Mouse (Mus musculus) hindbrain, embryonic 14.5 days (tissue): Measurements from ENCODE around the gene Actn4. TPM values are rescaled to one million over a fixed set of nuclear protein-coding genes. Genes with fewer than 3 reads are reported as not detected.

ENCODE experiments used
- ATAC-seq: fragments of 200-750 bp; cut with Nextera tagmentation; 2 replicates; pipeline ENCODE4 v1.8.0; 2017; ENCODE audit warnings: moderate number of reproducible peaks, mild to moderate bottlenecking, moderate TSS enrichment, moderate library complexity; ENCODE audit not compliant: low FRiP score
- DNase-seq: peaks from one replicate; pipeline ENCODE4 v3.0.0-alpha.2; 2015; ENCODE audit warnings: low spot score
- H3K27ac ChIP-seq: fragments of 300-500 bp; sonication (generic); 2 replicates; pipeline ENCODE4 v1.5.1; 2014; ENCODE audit warnings: mild to moderate bottlenecking, moderate library complexity
- H3K27me3 ChIP-seq: fragments of 300-500 bp; sonication (generic); 2 replicates; pipeline ENCODE4 v1.6.1; 2014; ENCODE audit warnings: mild to moderate bottlenecking, low read length, mixed read lengths; ENCODE audit not compliant: control insufficient read depth, insufficient read depth
- H3K36me3 ChIP-seq: fragments of 300-500 bp; sonication (generic); replicated peaks from 2 replicates; pipeline ENCODE4 v1.6.1; 2014; ENCODE audit not compliant: control insufficient read depth, insufficient read depth
- H3K4me1 ChIP-seq: fragments of 300-500 bp; sonication (generic); replicated peaks from 2 replicates; pipeline ENCODE4 v1.6.1; 2014; ENCODE audit warnings: antibody characterized with exemption, low read length, mixed read lengths; ENCODE audit not compliant: control insufficient read depth, insufficient read depth
- H3K4me2 ChIP-seq: fragments of 300-500 bp; sonication (generic); replicated peaks from 2 replicates; pipeline ENCODE4 v1.6.1; 2014; ENCODE audit warnings: mild to moderate bottlenecking, moderate library complexity
- H3K4me3 ChIP-seq: fragments of 300-500 bp; sonication (generic); replicated peaks from 2 replicates; pipeline ENCODE4 v1.5.1; 2014; ENCODE audit warnings: mild to moderate bottlenecking, low read length
- H3K9ac ChIP-seq: fragments of 300-500 bp; sonication (generic); 2 replicates; pipeline ENCODE4 v1.6.1; 2014
- H3K9me3 ChIP-seq: fragments of 300-500 bp; sonication (generic); 2 replicates; pipeline ENCODE4 v1.6.1; 2016; ENCODE audit warnings: low read length; ENCODE audit not compliant: control insufficient read depth
- WGBS: fragments of 180-500 bp; shearing (Covaris S2); extraction: QIAGEN DNeasy Blood & Tissue Kit; methylation state at CpG from one replicate; pipeline ENCODE4 v1.1.7; 2014; 5-methylcytosine and 5-hydroxymethylcytosine counted together
- polyA plus RNA-seq: library from polyadenylated mRNA; unstranded; fragments of >200 nt; fragmentation: Nextera tagmentation; extraction: Ambion mirVana; gene quantifications from 2 replicates; pipeline ENCODE4 v1.2.1, GENCODE M21; 2014

Gene Actn4
- polyA plus RNA-seq, 1 experiment from 2014 or later: 133 TPM

DNA sequence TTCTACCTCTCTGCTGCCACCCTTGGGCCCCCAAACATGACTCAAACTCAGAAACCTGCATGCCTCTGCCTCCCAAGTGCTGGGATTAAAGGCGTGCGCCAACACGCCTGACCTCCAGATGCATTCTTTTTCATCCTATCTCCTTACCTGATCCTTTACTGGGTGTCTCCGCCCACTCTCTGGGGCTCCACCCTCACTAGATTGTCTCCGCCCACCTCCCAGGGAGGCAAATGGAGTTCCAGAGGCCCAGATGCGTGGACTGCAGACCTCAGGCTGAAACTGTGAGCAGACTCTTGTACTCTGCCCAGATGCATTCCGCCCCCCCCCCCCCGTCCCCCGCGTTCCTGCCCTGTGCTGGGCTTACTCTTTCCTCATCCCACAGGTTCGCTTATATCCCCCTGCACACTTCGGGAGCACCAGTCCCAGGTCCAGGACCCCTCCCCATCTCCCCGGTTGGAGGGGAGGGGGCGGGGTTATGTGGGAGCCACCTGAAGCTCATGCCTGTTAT, 28.7 kb upstream of the Actn4 start:
- Histone ChIP-seq H3K9ac (no peak overlapping the region), H3K4me1 (no peaks in the 10 kb centered on the region), H3K36me3 (no peaks in the 10 kb centered on the region), H3K27ac (no peak overlapping the region), H3K4me3 (no peak overlapping the region), H3K27me3 (no peaks in the 10 kb centered on the region), H3K9me3 (no peaks in the 10 kb centered on the region), H3K4me2 (no peak overlapping the region)
- no peak for ATAC-seq
- DNase-seq: no peak
- 58% methylated on average over 14 of the region's 14 CpGs for WGBS

DNA sequence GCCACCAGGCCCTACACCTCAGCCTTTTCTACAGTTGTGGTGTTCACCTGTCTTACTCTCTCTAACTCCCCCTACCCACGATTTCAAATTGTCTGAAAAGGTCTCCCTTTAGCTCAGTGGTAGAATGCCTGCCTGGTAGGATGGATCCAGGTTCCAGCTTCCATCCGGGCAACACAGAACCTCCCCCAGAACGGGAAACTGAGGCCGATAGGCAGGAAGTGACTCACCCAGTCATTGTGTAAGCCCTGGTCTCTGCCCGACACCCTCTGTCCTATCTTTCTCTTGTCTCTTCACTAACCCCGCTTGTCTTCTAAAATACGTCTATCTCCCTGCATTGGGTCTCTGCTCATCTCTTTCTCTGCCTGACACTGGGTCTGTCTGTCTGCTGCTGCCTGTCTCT, 23.1 kb upstream of the Actn4 start:
- Histone ChIP-seq H3K27me3 (no peaks in the 10 kb centered on the region), H3K27ac (no peak overlapping the region), H3K9ac (no peak overlapping the region), H3K4me1 (peaks cover 18% of the 10 kb centered on the region), H3K36me3 (no peaks in the 10 kb centered on the region; the same call in 1 of the 2 replicates), H3K4me2 (no peak overlapping the region), H3K9me3 (no peaks in the 10 kb centered on the region), H3K4me3 (no peak overlapping the region)
- WGBS: 81% methylated on average over 7 of the region's 7 CpGs
- DNase-seq: no peak
- no peak for ATAC-seq

DNA sequence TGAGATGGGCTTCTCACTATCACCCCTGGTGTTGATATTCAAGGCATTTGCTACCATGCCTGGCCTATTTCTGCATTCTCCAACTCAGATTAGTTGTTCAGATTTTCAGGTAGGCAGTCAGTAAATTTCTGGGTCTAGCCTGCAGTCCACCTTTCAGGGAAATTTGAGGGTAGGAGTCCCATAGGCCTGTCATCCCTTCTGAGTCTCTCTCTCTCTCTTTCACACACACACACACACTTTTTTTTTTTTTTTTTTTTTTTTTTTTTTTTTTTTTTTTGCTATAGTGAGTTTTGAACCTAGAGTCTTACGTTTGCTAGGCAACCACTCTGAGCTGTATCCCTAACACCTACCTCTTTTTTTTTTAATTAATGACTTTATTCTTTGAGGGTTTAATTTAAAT, 22.3 kb upstream of the Actn4 start:
- H3K9me3 ChIP-seq: no peaks in the 10 kb centered on the region
- 96% methylated on average over 1 of the region's 1 CpGs for WGBS
- H3K4me1 ChIP-seq: peaks cover 18% of the 10 kb centered on the region
- H3K9ac ChIP-seq: no peak overlapping the region
- H3K27ac ChIP-seq: no peak overlapping the region
- DNase-seq (no peak), ATAC-seq (no peak)
- H3K4me2 ChIP-seq: no peak overlapping the region
- H3K4me3 ChIP-seq: no peak overlapping the region
- no peaks in the 10 kb centered on the region for H3K27me3 ChIP-seq
- H3K36me3 ChIP-seq: peaks cover under 1% of the 10 kb centered on the region

DNA sequence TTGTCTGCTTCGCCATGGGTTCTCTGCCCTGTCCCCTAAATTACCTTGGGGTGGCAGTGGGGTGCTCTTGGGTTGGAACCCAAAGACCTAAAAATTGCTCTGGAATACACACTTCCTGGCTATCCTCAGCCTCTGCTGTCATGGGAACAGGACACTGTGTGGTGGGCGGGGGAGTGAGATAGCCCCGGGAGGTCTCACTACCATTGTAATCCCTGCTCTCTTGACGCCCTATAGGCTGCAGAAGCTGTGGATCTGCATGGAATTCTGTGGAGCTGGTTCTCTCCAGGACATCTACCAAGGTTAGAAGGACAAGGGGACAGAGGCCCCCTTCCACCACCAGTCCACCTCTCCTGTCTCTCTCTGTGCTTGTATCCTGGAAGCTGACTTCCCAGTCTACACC, 21.7 kb upstream of the Actn4 start:
- no peak overlapping the region for H3K27ac ChIP-seq
- peaks cover 18% of the 10 kb centered on the region for H3K4me1 ChIP-seq
- H3K9me3 ChIP-seq: no peaks in the 10 kb centered on the region
- no peak overlapping the region for H3K4me3 ChIP-seq
- peaks cover 7% of the 10 kb centered on the region for H3K36me3 ChIP-seq
- 72% methylated on average over 4 of the region's 4 CpGs for WGBS
- H3K9ac ChIP-seq: no peak overlapping the region
- no peak for ATAC-seq
- no peak for DNase-seq
- H3K27me3 ChIP-seq: no peaks in the 10 kb centered on the region
- H3K4me2 ChIP-seq: no peak overlapping the region

DNA sequence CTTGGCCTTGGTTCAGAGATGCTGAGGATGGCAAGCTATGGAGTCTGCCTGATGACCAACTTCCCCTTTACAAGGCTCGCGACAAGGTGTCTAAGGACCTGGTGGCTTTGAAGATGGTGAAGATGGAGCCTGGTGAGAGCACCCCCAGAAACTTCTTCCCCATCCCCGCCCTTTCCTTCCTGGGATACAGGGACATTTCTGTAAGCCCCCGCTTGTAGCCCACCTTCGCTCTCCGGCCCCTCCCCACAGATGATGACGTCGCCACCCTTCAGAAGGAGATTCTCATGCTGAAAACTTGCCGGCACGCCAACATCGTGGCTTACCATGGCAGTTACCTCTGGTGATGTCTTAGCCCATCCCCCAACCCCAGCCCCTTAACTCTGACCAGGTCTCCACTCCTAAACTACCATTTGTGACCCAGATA, 21.0 kb upstream of the Actn4 start:
- Histone ChIP-seq H3K27me3 (no peaks in the 10 kb centered on the region), H3K4me2 (peak overlapping the region; percentile 80; the same call in 1 of the 2 replicates), H3K9me3 (no peaks in the 10 kb centered on the region), H3K27ac (no peak overlapping the region), H3K36me3 (peaks cover 14% of the 10 kb centered on the region), H3K4me3 (no peak overlapping the region), H3K9ac (no peak overlapping the region), H3K4me1 (peaks cover 18% of the 10 kb centered on the region)
- 83% methylated on average over 11 of the region's 11 CpGs for WGBS
- ATAC-seq (no peak), DNase-seq (no peak)

DNA sequence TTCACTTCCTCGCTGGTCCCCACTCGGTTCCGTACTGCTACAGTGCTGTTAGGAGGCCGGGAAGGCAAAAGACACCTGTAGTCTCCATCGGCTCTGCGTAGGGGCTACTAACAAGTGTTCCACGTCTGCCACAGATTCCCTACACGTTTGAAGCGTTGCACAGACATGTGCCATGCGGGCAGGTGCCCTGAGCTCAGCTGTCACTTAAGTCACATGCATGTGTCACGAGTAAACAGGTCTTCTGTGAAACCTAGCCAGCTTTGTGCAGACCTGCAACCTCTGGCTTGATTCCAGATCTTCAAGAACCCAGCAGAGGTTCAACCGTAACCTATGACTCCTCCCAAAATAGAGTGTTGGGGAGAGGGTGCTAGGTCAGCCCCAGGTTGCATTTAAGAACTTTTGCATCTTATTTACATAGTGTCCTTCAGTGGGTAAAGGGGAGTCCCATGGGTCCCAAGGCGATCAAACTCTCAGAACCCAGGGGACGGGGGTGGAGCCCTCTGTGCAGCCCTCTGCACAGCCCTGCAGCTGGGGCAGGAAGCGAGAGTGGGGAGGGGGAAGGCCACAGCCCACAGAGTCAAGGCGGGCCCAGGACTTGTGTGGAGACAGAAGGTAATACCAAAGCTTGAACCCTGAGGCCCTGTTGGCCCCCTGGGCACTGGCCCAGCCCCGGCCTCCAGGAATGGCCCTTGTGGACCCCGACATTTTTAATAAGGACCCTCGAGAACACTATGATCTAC, 20.3 kb upstream of the Actn4 start:
- WGBS: 13% methylated on average over 19 of the region's 19 CpGs
- no peaks in the 10 kb centered on the region for H3K27me3 ChIP-seq
- H3K9me3 ChIP-seq: no peaks in the 10 kb centered on the region
- no peak for DNase-seq
- H3K4me1 ChIP-seq: peaks cover 18% of the 10 kb centered on the region
- peak; percentile 56; the same call in 1 of the 2 replicates for ATAC-seq
- peak overlapping the region; percentile 71; the same call in 1 of the 2 replicates for H3K27ac ChIP-seq
- peak overlapping the region; percentile 50 for H3K4me3 ChIP-seq
- H3K36me3 ChIP-seq: peaks cover 21% of the 10 kb centered on the region
- peak overlapping the region; percentile 65 for H3K9ac ChIP-seq
- H3K4me2 ChIP-seq: peak overlapping the region; percentile 80

DNA sequence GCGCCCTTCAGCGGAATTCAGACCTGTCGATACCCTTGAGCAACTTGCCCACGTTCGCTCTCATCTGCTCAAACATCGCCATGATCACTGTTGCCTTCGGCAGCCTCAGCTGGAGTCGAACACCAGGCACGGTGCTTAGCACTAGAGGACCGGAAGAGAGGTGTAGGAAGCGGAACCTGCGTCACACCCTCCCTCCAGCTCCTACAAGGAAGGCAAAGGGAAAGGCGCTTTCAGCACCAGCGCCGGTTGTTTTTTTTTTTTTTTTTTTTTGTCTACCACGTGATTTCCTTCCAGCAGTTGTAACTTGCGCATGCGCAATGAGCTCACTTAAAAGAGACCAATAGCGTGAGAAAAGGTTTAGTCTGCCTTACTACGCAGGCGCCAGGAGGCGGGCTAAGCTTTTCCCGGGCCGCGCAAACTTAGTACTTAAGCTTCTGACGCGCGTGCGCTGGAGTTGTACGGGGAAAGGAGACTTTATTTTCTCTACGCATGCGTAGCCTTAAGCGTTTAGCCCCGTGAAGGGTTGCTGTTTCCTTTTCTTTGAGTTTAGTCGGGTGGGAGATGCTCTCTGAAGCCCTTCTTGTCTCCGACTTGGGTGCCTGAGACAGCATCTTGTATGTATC, 19.6 kb upstream of the Actn4 start, which contains the start of the genes Eif3k and Map4k1:
Eif3k (minus strand) TSS at position 214 of the 623 bp plus-strand sequence.
Map4k1 (plus strand) TSS at position 400 of the 623 bp plus-strand sequence.
- H3K9ac ChIP-seq: peak within 1 kb of the TSS; percentile 81
- H3K9me3 ChIP-seq: no peaks in the 10 kb centered on the region
- DNase-seq: peak; percentile 100
- WGBS: under 1% methylated on average over 36 of the region's 36 CpGs
- peak within 1 kb of the TSS; percentile 80 for H3K4me3 ChIP-seq
- no peaks in the 10 kb centered on the region for H3K27me3 ChIP-seq
- ATAC-seq: peak; percentile 97
- peak within 1 kb of the TSS; percentile 96 for H3K4me2 ChIP-seq
- peaks cover 28% of the 10 kb centered on the region for H3K36me3 ChIP-seq
- H3K27ac ChIP-seq: peak within 1 kb of the TSS; percentile 72
- H3K4me1 ChIP-seq: peaks cover 18% of the 10 kb centered on the region

DNA sequence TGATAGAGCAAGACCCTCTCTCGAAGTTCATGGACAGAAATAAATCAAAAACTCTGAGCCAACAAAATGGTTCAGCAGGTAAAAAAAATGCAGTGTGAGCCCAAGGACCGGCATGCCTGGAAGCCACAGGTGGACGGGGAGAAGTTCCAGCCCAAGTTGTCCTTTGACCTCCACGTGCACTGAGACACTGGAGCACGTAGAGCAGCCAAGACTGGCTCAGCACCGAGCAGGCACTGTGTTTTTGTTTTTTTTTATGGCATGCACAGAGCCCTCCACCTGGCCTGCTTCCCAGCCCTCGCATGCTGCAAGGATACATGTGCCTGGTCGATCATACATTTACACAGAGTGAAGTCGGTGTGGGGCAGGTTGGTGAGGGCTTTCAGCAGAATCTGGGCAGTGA, 15.4 kb upstream of the Actn4 start:
- 95% methylated on average over 9 of the region's 9 CpGs for WGBS
- peaks cover 60% of the 10 kb centered on the region for H3K36me3 ChIP-seq
- DNase-seq: no peak

DNA sequence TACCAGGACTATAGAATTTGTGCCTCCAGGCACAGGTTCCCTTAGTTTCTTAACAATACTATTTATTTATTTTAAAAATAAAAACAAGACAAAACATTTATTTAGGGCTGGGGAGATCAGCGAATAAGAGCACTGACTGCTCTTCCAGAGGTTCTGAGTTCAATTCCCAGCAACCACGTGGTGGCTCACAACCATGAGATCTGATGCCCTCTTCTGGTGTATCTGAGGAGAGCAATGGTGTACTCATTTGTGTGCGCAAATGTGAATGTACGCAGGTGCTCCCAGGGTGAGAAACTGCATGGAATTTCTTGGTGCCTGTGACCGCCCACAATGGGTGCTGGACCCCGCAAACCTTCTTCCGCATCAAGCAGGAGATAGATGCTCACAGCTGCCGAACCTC, 10.9 kb upstream of the Actn4 start:
- ATAC-seq (no peak), DNase-seq (no peak)
- Histone ChIP-seq H3K4me1 (no peaks in the 10 kb centered on the region), H3K27ac (no peak overlapping the region), H3K4me3 (no peak overlapping the region), H3K9me3 (no peaks in the 10 kb centered on the region), H3K27me3 (no peaks in the 10 kb centered on the region), H3K36me3 (peaks cover 63% of the 10 kb centered on the region), H3K9ac (no peak overlapping the region), H3K4me2 (no peak overlapping the region)
- WGBS: 85% methylated on average over 8 of the region's 8 CpGs

More for the DNA sequence above, 15.4 kb upstream of the Actn4 start:
- Histone ChIP-seq H3K4me2 (no peak overlapping the region), H3K9ac (no peak overlapping the region), H3K27me3 (no peaks in the 10 kb centered on the region), H3K4me1 (peaks cover 14% of the 10 kb centered on the region), H3K27ac (no peak overlapping the region), H3K4me3 (no peak overlapping the region), H3K9me3 (no peaks in the 10 kb centered on the region)
- no peak for ATAC-seq
